ENCODE assay signal across 7 mouse cellular contexts in genomic region chr6:51471179-51471505, GRCm38 (mm10). TPM values are rescaled to one million over a fixed set of nuclear protein-coding genes. Genes with fewer than 3 reads are reported as not detected.
A peak's percentile ranks its signal among the peaks of the same experiment; 100 is the strongest.
DNase-seq lines count a peak whose midpoint lies in the region; ATAC-seq and TF ChIP-seq lines count a peak whose summit lies in the region.

No protein-coding gene starts in this region.

- no peak for DNase-seq in lung, adult 18-20 months
- DNase-seq in layer of hippocampus, postnatal 14 days (ENCODE audit: low spot score in 2 of 2), result no peak
- DNase-seq in layer of hippocampus, adult 9-11 months, result no peak

- peak overlapping the region; percentile 65 for H3K4me2 ChIP-seq in lung, embryonic 15.5 days
- peak overlapping the region; percentile 43 for H3K4me2 ChIP-seq in embryonic facial prominence, embryonic 15.5 days (replicated peaks)
- H3K4me2 ChIP-seq in limb, embryonic 12.5 days, result peak overlapping the region; percentile 74

- under 1% methylated on average over 10 of the region's 10 CpGs for WGBS in lung, embryonic 15.5 days
- under 1% methylated on average over 10 of the region's 10 CpGs for WGBS in embryonic facial prominence, embryonic 15.5 days
- WGBS in limb, embryonic 12.5 days, result 0% methylated on average over 10 of the region's 10 CpGs
- under 1% methylated on average over 10 of the region's 10 CpGs for WGBS in small intestine, adult 2 months

- no peaks in the 10 kb centered on the region for H3K27me3 ChIP-seq in lung, embryonic 15.5 days
- H3K27me3 ChIP-seq in embryonic facial prominence, embryonic 15.5 days, result no peaks in the 10 kb centered on the region
- H3K27me3 ChIP-seq in limb, embryonic 12.5 days, result no peaks in the 10 kb centered on the region
- H3K27me3 ChIP-seq in small intestine, adult 2 months (ENCODE audit: control insufficient read depth, insufficient read depth, low read length), result no peaks in the 10 kb centered on the region

- no peak for TF ChIP-seq CTCF in small intestine, adult 2 months (IDR thresholded peaks at IDR 0.05; ENCODE audit: extremely low read depth, insufficient read length, insufficient replicate concordance, low read depth, low read length)

- H3K9ac ChIP-seq in lung, embryonic 15.5 days, result peak overlapping the region; percentile 100
- peak overlapping the region; percentile 96 for H3K9ac ChIP-seq in embryonic facial prominence, embryonic 15.5 days
- peak overlapping the region; percentile 100 for H3K9ac ChIP-seq in limb, embryonic 12.5 days (replicated peaks)

- H3K4me3 ChIP-seq in lung, embryonic 15.5 days, result peak overlapping the region; percentile 76
- H3K4me3 ChIP-seq in embryonic facial prominence, embryonic 15.5 days (replicated peaks), result peak overlapping the region; percentile 87
- H3K4me3 ChIP-seq in limb, embryonic 12.5 days (replicated peaks), result peak overlapping the region; percentile 93
- H3K4me3 ChIP-seq in small intestine, adult 2 months (ENCODE audit: low read depth, low read length), result peak overlapping the region; percentile 83

- peak overlapping the region; percentile 99 for H3K27ac ChIP-seq in lung, embryonic 15.5 days
- peak overlapping the region; percentile 100 for H3K27ac ChIP-seq in embryonic facial prominence, embryonic 15.5 days (replicated peaks)
- H3K27ac ChIP-seq in limb, embryonic 12.5 days, result peak overlapping the region; percentile 100
- H3K27ac ChIP-seq in small intestine, adult 2 months (ENCODE audit: insufficient read depth, low read depth, low read length), result peak overlapping the region; percentile 77

- H3K9me3 ChIP-seq in lung, embryonic 15.5 days, result no peaks in the 10 kb centered on the region
- H3K9me3 ChIP-seq in embryonic facial prominence, embryonic 15.5 days (replicated peaks), result no peaks in the 10 kb centered on the region
- H3K9me3 ChIP-seq in limb, embryonic 12.5 days, result no peaks in the 10 kb centered on the region

- H3K4me1 ChIP-seq in lung, embryonic 15.5 days, result peaks cover 26% of the 10 kb centered on the region
- peaks cover 17% of the 10 kb centered on the region for H3K4me1 ChIP-seq in embryonic facial prominence, embryonic 15.5 days
- peaks cover 22% of the 10 kb centered on the region for H3K4me1 ChIP-seq in limb, embryonic 12.5 days (replicated peaks)
- peaks cover 2% of the 10 kb centered on the region; the same call in 1 of the 2 replicates for H3K4me1 ChIP-seq in small intestine, adult 2 months (ENCODE audit: control insufficient read depth, insufficient read depth, insufficient read length, low read length)

- no peak for TF ChIP-seq POLR2A in small intestine, adult 2 months (IDR thresholded peaks at IDR 0.05; ENCODE audit: low read depth, low read length)

- no peak for ATAC-seq in lung, embryonic 15.5 days (ENCODE audit: borderline replicate concordance, extremely low read depth, low FRiP score, low TSS enrichment)
- ATAC-seq in embryonic facial prominence, embryonic 15.5 days (ENCODE audit: insufficient number of reproducible peaks, low FRiP score, low TSS enrichment, low read depth), result no peak
- 0 out of 2 replicates have a peak, but pooled peaks have one; percentile 5 for ATAC-seq in limb, embryonic 12.5 days (ENCODE audit: insufficient number of reproducible peaks, insufficient read depth, low FRiP score, low TSS enrichment, low read depth)

- H3K36me3 ChIP-seq in lung, embryonic 15.5 days, result peaks cover 39% of the 10 kb centered on the region
- H3K36me3 ChIP-seq in embryonic facial prominence, embryonic 15.5 days, result peaks cover 36% of the 10 kb centered on the region
- peaks cover 50% of the 10 kb centered on the region for H3K36me3 ChIP-seq in limb, embryonic 12.5 days
- peaks cover 17% of the 10 kb centered on the region for H3K36me3 ChIP-seq in small intestine, adult 2 months (ENCODE audit: control insufficient read depth, insufficient read depth, low read length)

RNA-seq across cellular contexts. Expression of gene Cbx3, which starts 1.0 kb away (rescaled TPM):
- polyA plus RNA-seq in lung, embryonic 15.5 days (2015; fragmentation: Nextera tagmentation; extraction: Ambion mirVana), result 501 and 507 TPM in 2 replicates
- polyA plus RNA-seq in embryonic facial prominence, embryonic 15.5 days (2015; fragmentation: Nextera tagmentation; extraction: Ambion mirVana), result 380 and 384 TPM in 2 replicates
- 622 TPM in 2 replicates for polyA plus RNA-seq in limb, embryonic 12.5 days (2016; fragmentation: Nextera tagmentation; extraction: Ambion mirVana)
- polyA plus RNA-seq in small intestine, adult 2 months (2012; rRNA removed), result 0.75 and 1.9 TPM in 2 replicates
- total RNA-seq in layer of hippocampus, postnatal 14 days (2021), result 100 to 1,000 TPM; 158 to 160 TPM

RNA-seq across cellular contexts. Expression of gene Hnrnpa2b1, which starts 1.4 kb away (rescaled TPM):
- polyA plus RNA-seq in lung, embryonic 15.5 days (2015; fragmentation: Nextera tagmentation; extraction: Ambion mirVana), result 1,895 and 2,008 TPM in 2 replicates
- polyA plus RNA-seq in embryonic facial prominence, embryonic 15.5 days (2015; fragmentation: Nextera tagmentation; extraction: Ambion mirVana), result 1,589 and 1,636 TPM in 2 replicates
- 2,291 and 2,602 TPM in 2 replicates for polyA plus RNA-seq in limb, embryonic 12.5 days (2016; fragmentation: Nextera tagmentation; extraction: Ambion mirVana)
- 8.2 and 20.9 TPM in 2 replicates for polyA plus RNA-seq in small intestine, adult 2 months (2012; rRNA removed)
- 100 to 1,000 TPM; 544 to 550 TPM for total RNA-seq in layer of hippocampus, postnatal 14 days (2021)

RNA-seq across cellular contexts. Expression of gene Nfe2l3, which starts 38.7 kb away (rescaled TPM):
- 2.4 and 3.4 TPM in 2 replicates for polyA plus RNA-seq in lung, embryonic 15.5 days (2015; fragmentation: Nextera tagmentation; extraction: Ambion mirVana)
- 6.5 and 9.4 TPM in 2 replicates for polyA plus RNA-seq in embryonic facial prominence, embryonic 15.5 days (2015; fragmentation: Nextera tagmentation; extraction: Ambion mirVana)
- polyA plus RNA-seq in limb, embryonic 12.5 days (2016; fragmentation: Nextera tagmentation; extraction: Ambion mirVana), result 0.96 and 1.4 TPM in 2 replicates
- polyA plus RNA-seq in small intestine, adult 2 months (2012; rRNA removed), result 0.48 and 1.6 TPM in 2 replicates
- 1 to 10 TPM; 3.0 to 4.6 TPM for total RNA-seq in layer of hippocampus, postnatal 14 days (2021)

RNA-seq across cellular contexts. Expression of gene Snx10, which starts 52.6 kb away (rescaled TPM):
- 13.4 TPM in 2 replicates for polyA plus RNA-seq in lung, embryonic 15.5 days (2015; fragmentation: Nextera tagmentation; extraction: Ambion mirVana)
- polyA plus RNA-seq in embryonic facial prominence, embryonic 15.5 days (2015; fragmentation: Nextera tagmentation; extraction: Ambion mirVana), result 13.4 and 13.8 TPM in 2 replicates
- 15.3 and 17.3 TPM in 2 replicates for polyA plus RNA-seq in limb, embryonic 12.5 days (2016; fragmentation: Nextera tagmentation; extraction: Ambion mirVana)
- polyA plus RNA-seq in small intestine, adult 2 months (2012; rRNA removed), result 0.33 and 0.69 TPM in 2 replicates
- total RNA-seq in layer of hippocampus, postnatal 14 days (2021), result 100 to 1,000 TPM; 116 to 117 TPM

Comparison
In these comparisons a context has a peak if more than half of its experiments do, and no peak if none do; other contexts are left out.
1. RNA of gene Cbx3, which starts 1.0 kb away (polyA plus RNA-seq): 622 TPM in limb, embryonic 12.5 days, 501 to 507 TPM in lung, embryonic 15.5 days and 380 to 384 TPM in embryonic facial prominence, embryonic 15.5 days; 0.75 to 1.9 TPM in small intestine, adult 2 months; every median in the first group is over 100 times any median in the second.
2. RNA of gene Hnrnpa2b1, which starts 1.4 kb away (polyA plus RNA-seq): 2,291 to 2,602 TPM in limb, embryonic 12.5 days, 1,895 to 2,008 TPM in lung, embryonic 15.5 days and 1,589 to 1,636 TPM in embryonic facial prominence, embryonic 15.5 days; 8.2 to 20.9 TPM in small intestine, adult 2 months; every median in the first group is over 10 times any median in the second.
3. Peak in every context shown above with its lines, with median percentiles within 50 percentile points of each other: H3K27ac ChIP-seq, H3K4me2 ChIP-seq, H3K4me3 ChIP-seq and H3K9ac ChIP-seq.